Mouse (Mus musculus) olfactory bulb, adult 2 months (tissue): ENCODE measurements around the gene Snd1.

Experiments
- CTCF ChIP-seq: fragments of 200-500 bp; IDR thresholded peaks from 2 replicates; pipeline ENCODE4 v1.5.1; 2012; ENCODE audit warnings: low read depth, mild to moderate bottlenecking, low read length, moderate library complexity; ENCODE audit not compliant: insufficient read depth
- POLR2A ChIP-seq: fragments of 200-500 bp; IDR thresholded peaks from 2 replicates; pipeline ENCODE4 v1.6.1; 2012; ENCODE audit warnings: mild to moderate bottlenecking, low read depth, low read length, moderate library complexity; ENCODE audit not compliant: insufficient read depth

DNA sequence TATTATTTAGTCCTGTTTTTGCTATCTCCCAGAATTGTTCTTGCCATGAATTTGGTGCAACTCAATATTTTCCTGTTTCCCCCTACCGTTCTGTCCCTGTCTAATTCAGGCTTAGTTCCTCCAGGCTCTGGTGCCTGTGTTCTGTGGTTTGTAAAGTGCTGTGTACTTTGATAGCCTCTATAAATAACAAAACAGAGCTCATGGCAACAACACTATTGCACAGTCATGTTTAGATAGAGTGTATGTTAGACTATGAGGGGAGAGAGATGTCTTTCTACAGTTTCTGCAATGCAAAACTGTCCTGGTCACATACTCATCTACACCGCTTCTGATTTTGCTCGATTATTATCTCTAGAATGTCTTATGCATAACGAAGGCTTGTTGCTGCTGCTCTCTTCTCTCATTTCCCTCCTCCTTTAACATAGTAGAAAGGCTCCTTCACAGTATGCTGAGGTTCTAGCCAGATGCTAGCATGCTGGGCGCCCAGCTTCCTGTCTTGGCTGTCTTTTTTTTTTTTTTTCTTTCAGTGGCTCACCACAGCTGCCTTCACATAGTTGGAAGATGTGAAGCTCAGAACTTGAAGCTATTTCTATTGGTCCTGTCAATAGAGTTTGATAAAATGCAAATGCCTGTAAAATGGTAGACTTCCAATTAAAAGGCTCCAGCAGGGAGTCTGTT is 113.7 kb downstream of the Snd1 start:
- TF ChIP-seq POLR2A (no peak), CTCF (no peak)
